Mouse (Mus musculus) bone marrow, adult 2 months (tissue): ENCODE measurements around the gene Tspan18.

ENCODE experiments used
- CTCF ChIP-seq: fragments of 200-500 bp; IDR thresholded peaks from 2 replicates; pipeline ENCODE4 v1.5.1; 2011; ENCODE audit warnings: low read length, control low read depth; ENCODE audit not compliant: control insufficient read depth, insufficient read depth
- POLR2A ChIP-seq: fragments of 200-500 bp; IDR thresholded peaks from 2 replicates; pipeline ENCODE4 v1.6.1; 2011; ENCODE audit warnings: low read depth, mild to moderate bottlenecking, control low read depth, low read length, borderline replicate concordance; ENCODE audit not compliant: control insufficient read depth

- TF ChIP-seq POLR2A, result no peak
- TF ChIP-seq CTCF, result no peak
Observed at GRCm38 (mm10) chr2:93250611-93251010, 83.7 kb downstream of the Tspan18 start.
